Mouse (Mus musculus) midbrain, embryonic 11.5 days (tissue): ENCODE data around the gene Smc2. TPM values are rescaled to one million over a fixed set of nuclear protein-coding genes. Genes with fewer than 3 reads are reported as not detected.
"Not testable (repeated sequence)": the region's sequence is repeated elsewhere in the genome, so short reads cannot be mapped to it uniquely, and the experiment has no call there.

Experiments
- ATAC-seq: fragments of 200-750 bp; cut with Nextera tagmentation; 2 replicates; pipeline ENCODE4 v1.8.0; 2017; ENCODE audit warnings: moderate TSS enrichment, moderate library complexity; ENCODE audit not compliant: low FRiP score
- DNase-seq: peaks from one replicate; pipeline ENCODE4 v3.0.0; 2015; ENCODE audit warnings: low spot score; ENCODE audit errors: missing footprints
- H3K27ac ChIP-seq: fragments of 300-500 bp; sonication (generic); 2 replicates; pipeline ENCODE4 v1.5.1; 2014; ENCODE audit warnings: low read depth, low read length
- H3K27me3 ChIP-seq: fragments of 300-500 bp; sonication (generic); 2 replicates; pipeline ENCODE4 v1.6.1; 2014; ENCODE audit warnings: mild to moderate bottlenecking, low read length, moderate library complexity, mixed read lengths; ENCODE audit not compliant: control insufficient read depth, insufficient read depth
- H3K36me3 ChIP-seq: fragments of 300-500 bp; sonication (generic); 2 replicates; pipeline ENCODE4 v1.6.1; 2014; ENCODE audit warnings: mild to moderate bottlenecking, low read length, moderate library complexity, mixed read lengths; ENCODE audit not compliant: control insufficient read depth, insufficient read depth
- H3K4me1 ChIP-seq: fragments of 300-500 bp; sonication (generic); 2 replicates; pipeline ENCODE4 v1.6.1; 2014; ENCODE audit warnings: low read length; ENCODE audit not compliant: control insufficient read depth, insufficient read depth
- H3K4me2 ChIP-seq: fragments of 300-500 bp; sonication (generic); 2 replicates; pipeline ENCODE4 v1.6.1; 2014; ENCODE audit warnings: mild to moderate bottlenecking, moderate library complexity
- H3K4me3 ChIP-seq: fragments of 300-500 bp; sonication (generic); 2 replicates; pipeline ENCODE4 v1.5.1; 2014; ENCODE audit warnings: low read depth, low read length
- H3K9ac ChIP-seq: fragments of 300-500 bp; sonication (generic); 2 replicates; pipeline ENCODE4 v1.6.1; 2014; ENCODE audit warnings: low read length
- H3K9me3 ChIP-seq: fragments of 300-500 bp; sonication (generic); 2 replicates; pipeline ENCODE4 v1.6.1; 2016; ENCODE audit warnings: low read length; ENCODE audit not compliant: control insufficient read depth
- WGBS: fragments of 180-500 bp; shearing (Covaris S2); extraction: QIAGEN DNeasy Blood & Tissue Kit; methylation state at CpG from one replicate; pipeline ENCODE4 v1.1.7; 2014; 5-methylcytosine and 5-hydroxymethylcytosine counted together
- polyA plus RNA-seq: library from polyadenylated mRNA; unstranded; fragments of >200 nt; fragmentation: Nextera tagmentation; extraction: Ambion mirVana; gene quantifications from 2 replicates; pipeline ENCODE4 v1.2.1, GENCODE M21; 2014

Smc2 gene
- polyA plus RNA-seq, 1 experiment from 2014 or later, result 241 TPM

- ATAC-seq, result no peak
- Histone ChIP-seq H3K27me3 (no peaks in the 10 kb centered on the region), H3K9me3 (no peaks in the 10 kb centered on the region), H3K27ac (no peak overlapping the region), H3K36me3 (peaks cover 3% of the 10 kb centered on the region; the same call in 1 of the 2 replicates), H3K4me3 (no peak overlapping the region), H3K9ac (no peak overlapping the region), H3K4me2 (no peak overlapping the region), H3K4me1 (no peaks in the 10 kb centered on the region)
- WGBS, result 91% methylated on average over 4 of the region's 4 CpGs
- DNase-seq, result no peak
Observed at GRCm38 (mm10) chr4:52487486-52487885, 48.4 kb downstream of the Smc2 start.

GRCm38 (mm10) chr4:52497144-52497543, 58.1 kb downstream of the Smc2 start, which contains the start of gene Vma21-ps:
Vma21-ps (minus strand) TSS chr4:52497244.
- not testable (repeated sequence) for H3K9me3 ChIP-seq, H3K9ac ChIP-seq, H3K27me3 ChIP-seq, H3K27ac ChIP-seq, DNase-seq, ATAC-seq, H3K4me2 ChIP-seq, H3K4me1 ChIP-seq, H3K4me3 ChIP-seq, H3K36me3 ChIP-seq
- 96% methylated on average over 10 of the region's 10 CpGs for WGBS

DNA sequence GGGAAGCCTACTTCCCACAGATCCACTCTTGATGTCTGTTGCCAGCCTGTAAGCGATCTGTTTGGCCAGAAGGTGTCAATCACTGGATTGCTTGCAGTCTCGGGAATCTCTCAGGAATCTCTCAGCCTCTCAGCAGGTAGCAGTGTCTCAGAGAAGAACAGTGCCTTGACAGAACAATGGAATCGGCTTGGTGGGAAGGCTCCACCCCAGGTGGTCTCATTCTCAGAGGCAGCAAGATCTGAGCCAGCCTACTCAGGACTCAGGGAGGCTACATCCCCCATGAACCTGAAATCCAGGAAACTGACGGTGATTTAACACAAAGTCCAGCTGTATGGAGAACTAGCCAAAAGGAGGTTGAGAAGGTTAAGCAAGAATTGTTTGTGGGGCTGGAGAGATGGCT, 78.5 kb downstream of the Smc2 start:
- Histone ChIP-seq H3K36me3 (no peaks in the 10 kb centered on the region), H3K27me3 (no peaks in the 10 kb centered on the region), H3K9me3 (no peaks in the 10 kb centered on the region), H3K4me1 (no peaks in the 10 kb centered on the region), H3K9ac (no peak overlapping the region), H3K4me2 (no peak overlapping the region), H3K27ac (no peak overlapping the region), H3K4me3 (no peak overlapping the region)
- ATAC-seq (no peak), DNase-seq (no peak)
- 6% methylated on average over 4 of the region's 4 CpGs for WGBS

DNA sequence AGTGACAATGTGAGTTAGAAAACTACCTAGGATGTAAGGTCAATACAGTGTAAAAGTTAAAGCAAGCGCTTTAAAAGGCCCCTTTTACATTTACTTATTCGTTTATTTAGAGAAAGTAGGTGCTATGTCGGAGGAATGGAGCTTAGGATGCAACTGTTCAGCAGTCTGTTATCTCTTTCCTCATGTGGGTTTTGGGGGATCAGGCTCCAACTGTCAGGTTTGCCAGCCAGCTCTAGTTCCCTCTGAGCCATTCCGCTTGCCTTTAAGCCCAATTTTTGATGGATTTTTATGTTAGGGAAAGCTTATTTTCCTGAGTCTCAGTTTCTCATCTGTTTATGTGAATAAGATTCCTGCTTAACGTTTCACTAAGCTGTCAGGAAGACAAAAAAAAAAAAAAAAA, 80.3 kb downstream of the Smc2 start:
- Histone ChIP-seq H3K36me3 (no peaks in the 10 kb centered on the region), H3K9ac (no peak overlapping the region), H3K4me1 (no peaks in the 10 kb centered on the region), H3K27ac (no peak overlapping the region), H3K4me3 (no peak overlapping the region), H3K9me3 (no peaks in the 10 kb centered on the region), H3K4me2 (no peak overlapping the region), H3K27me3 (no peaks in the 10 kb centered on the region)
- DNase-seq, result no peak
- ATAC-seq, result no peak
- WGBS, result 91% methylated on average over 5 of the region's 5 CpGs

DNA sequence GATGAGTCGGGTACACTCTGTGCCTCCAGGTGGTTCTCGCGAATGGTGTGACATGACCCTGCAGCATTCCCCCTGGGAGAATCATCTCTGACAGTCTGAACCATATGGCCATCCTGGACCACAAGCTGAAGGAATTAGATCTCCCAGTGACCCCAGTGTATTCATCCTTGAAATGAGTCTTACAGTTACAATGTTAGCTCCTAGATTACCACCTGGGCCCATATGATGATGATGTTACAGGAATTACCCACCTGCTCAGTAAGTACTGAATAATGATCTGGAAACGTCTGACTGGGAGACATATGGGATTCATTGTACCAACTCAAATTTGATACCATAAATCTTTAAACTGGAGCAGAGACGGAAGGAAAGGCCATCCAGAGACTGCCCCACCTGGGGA, 87.4 kb downstream of the Smc2 start:
- ATAC-seq, result no peak
- 79% methylated on average over 5 of the region's 5 CpGs for WGBS
- H3K4me2 ChIP-seq, result no peak overlapping the region

GRCm38 (mm10) chr4:52530636-52531035, 91.6 kb downstream of the Smc2 start:
- H3K27me3 ChIP-seq, result no peaks in the 10 kb centered on the region
- no peaks in the 10 kb centered on the region for H3K4me1 ChIP-seq
- WGBS, result 74% methylated on average over 2 of the region's 2 CpGs
- H3K27ac ChIP-seq, result no peak overlapping the region
- H3K4me2 ChIP-seq, result no peak overlapping the region
- H3K9me3 ChIP-seq, result no peaks in the 10 kb centered on the region
- H3K9ac ChIP-seq, result no peak overlapping the region
- DNase-seq (no peak), ATAC-seq (no peak)
- H3K4me3 ChIP-seq, result no peak overlapping the region
- no peaks in the 10 kb centered on the region for H3K36me3 ChIP-seq

More for the DNA sequence above, 87.4 kb downstream of the Smc2 start:
- Histone ChIP-seq H3K4me3 (no peak overlapping the region), H3K27ac (no peak overlapping the region), H3K9me3 (no peaks in the 10 kb centered on the region), H3K4me1 (no peaks in the 10 kb centered on the region), H3K27me3 (no peaks in the 10 kb centered on the region), H3K9ac (no peak overlapping the region), H3K36me3 (no peaks in the 10 kb centered on the region)
- no peak for DNase-seq

Other genes starting within 250 kb of the Smc2 start
- not detected in 2 replicates for gene Vma21-ps, start 58.0 kb downstream of the Smc2 start, polyA plus RNA-seq
- gene Toporsl, start 157.0 kb downstream of the Smc2 start, polyA plus RNA-seq, result 0.14 TPM in 1 of 2 replicates, not detected in the other